Mouse (Mus musculus) liver, adult (tissue): ENCODE results near the gene Hspg2.

Source experiments
- GATA4 ChIP-seq: IDR thresholded peaks from 2 replicates; pipeline ENCODE4 v1.6.1; 2014; ENCODE audit warnings: mild to moderate bottlenecking, low read length; ENCODE audit not compliant: insufficient replicate concordance

Hspg2 gene

DNA sequence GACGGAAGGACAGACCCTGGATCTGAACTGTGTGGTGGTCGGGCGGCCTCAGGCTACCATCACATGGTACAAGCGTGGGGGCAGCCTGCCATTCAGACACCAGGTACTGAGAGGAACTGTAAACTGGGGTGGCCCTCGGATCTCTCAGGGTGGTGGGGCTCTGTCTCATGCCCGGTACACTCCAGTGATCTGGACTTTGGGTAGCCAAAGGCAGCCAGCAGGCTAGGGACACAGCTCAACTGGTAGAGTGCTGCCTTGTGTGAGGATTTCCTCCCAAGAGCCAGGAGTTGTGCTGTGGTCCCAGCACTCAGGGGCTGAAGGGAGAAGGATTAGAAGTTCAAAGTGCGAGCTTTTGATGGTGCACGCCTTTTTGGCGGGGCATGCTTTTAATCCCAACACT lies 77.0 kb downstream of the Hspg2 start:
- no peak for TF ChIP-seq GATA4

DNA sequence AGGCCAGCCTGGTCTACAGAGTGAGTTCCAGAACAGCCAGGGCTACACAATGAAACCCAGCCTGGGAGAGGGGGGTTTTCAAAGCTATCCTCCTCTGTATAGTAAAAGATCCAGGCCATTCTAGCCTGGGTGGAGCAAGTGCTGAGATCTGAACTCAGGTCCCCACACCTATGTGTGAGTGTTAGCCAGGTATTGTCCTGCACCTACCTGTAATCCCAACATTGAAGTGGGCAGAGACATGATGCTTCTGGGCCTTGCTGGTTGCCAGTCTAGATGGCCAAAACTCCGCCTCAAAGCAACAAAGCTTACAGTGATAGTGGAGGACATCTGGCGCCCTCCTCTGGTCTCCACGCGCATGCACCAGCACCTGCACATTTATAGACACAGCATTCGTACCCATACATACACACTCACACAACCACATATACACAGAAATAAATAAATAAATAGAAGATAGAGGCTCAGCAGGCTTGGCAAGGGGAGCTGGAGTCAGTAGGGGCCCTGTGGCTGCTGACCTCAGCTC lies 77.5 kb downstream of the Hspg2 start:
- TF ChIP-seq GATA4 = no peak

DNA sequence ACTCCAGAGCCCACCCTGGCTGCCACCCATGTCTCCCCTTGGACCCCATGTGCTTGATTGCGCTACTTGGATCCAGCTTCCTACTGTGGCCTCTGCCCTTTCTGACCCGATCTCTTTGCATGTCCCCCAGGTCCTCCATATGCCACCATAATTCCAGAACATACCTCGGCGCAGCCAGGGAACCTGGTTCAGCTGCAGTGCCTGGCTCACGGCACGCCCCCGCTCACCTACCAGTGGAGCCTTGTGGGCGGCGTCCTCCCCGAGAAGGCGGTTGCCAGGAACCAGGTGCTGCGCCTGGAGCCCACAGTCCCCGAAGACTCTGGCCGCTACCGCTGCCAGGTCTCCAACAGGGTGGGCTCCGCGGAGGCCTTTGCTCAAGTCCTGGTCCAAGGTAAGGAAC lies 84.9 kb downstream of the Hspg2 start:
- no peak for TF ChIP-seq GATA4

DNA sequence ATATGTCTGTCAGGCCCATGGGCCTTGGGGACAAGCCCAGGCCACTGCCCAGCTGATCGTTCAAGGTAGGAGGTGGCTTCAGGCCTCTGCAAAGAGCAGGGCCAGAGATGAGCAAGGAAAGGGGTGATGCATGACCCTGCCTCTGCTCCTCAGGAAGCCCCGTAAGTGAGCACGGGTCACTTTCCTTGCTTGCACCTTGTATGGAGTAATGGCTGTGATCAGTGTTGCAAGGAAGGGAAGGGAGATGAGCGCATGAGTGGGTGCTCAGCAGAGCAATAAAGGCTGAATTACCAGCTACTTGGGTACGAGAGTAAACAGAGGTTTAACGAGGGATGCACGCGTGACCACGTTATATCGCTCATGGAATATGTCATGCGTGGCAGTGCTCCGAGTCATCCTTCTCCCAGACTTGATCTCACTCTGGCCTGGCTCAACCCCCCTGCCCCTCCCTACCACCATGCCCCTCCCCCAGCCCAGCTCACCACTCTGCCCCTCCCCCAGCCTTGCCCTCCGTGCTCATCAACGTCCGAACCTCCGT lies 88.2 kb downstream of the Hspg2 start:
- no peak for TF ChIP-seq GATA4

DNA sequence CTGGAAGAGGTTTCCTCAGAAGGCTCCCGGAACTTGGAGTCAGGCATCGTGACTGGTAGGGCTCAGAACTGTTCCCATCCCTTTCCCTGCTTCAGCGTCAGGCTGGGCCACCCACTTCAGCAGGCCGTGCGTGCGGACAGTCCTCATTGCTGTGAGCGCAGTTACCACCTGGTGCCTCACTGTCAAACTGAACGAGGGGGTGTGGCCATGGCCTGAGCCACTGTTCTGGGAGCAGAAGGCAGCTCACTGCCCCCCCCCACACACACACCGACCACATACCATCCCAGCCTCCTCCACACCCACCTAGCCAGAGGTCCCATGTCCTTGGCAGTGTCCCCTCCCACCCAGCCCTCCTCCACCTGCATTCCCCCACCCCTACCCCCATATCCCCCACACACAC lies 101.3 kb downstream of the Hspg2 start:
- TF ChIP-seq GATA4 = no peak

DNA sequence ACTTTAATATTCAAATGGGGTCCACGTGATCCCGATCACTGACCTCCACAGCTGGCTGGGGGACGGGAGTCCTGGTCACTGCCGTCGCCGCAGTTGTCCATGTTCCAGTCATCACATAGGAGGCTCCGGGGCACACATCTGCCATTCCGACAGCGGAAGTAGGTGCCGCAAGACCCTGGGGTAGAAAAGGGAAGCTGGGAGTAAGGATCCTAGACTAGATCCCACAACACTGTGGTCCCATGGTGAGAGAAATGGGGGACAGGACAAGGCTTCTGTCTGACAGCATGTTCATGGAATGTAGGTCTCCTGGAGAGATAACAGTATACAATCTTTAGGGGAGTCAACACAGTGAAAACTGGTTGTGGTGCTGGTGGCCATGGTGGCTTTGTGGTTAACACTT lies 105.9 kb downstream of the Hspg2 start, which contains the start of gene Ldlrad2:
Ldlrad2 (minus strand) TSS at position 101 of the 400 bp plus-strand sequence.
- TF ChIP-seq GATA4 = no peak

DNA sequence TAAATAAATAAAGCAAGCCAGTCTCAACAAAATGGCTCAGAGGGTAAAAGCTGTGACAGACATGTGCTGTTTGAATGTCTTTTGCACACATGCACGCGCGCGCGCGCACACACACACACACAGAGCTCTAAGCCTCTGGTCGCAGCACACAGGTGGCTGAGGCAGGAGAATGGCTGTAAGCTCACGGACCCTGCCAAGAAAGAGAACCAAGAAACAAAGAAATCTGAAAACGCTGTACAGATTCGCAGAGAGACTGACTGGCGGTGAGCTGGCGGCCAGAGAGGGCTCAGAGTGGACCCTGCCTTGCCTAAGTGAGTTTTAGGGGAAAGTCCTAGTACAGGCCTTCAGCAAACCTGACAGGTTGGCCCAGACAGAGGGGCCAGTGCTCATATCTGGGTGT lies 108.9 kb downstream of the Hspg2 start:
- no peak for TF ChIP-seq GATA4

DNA sequence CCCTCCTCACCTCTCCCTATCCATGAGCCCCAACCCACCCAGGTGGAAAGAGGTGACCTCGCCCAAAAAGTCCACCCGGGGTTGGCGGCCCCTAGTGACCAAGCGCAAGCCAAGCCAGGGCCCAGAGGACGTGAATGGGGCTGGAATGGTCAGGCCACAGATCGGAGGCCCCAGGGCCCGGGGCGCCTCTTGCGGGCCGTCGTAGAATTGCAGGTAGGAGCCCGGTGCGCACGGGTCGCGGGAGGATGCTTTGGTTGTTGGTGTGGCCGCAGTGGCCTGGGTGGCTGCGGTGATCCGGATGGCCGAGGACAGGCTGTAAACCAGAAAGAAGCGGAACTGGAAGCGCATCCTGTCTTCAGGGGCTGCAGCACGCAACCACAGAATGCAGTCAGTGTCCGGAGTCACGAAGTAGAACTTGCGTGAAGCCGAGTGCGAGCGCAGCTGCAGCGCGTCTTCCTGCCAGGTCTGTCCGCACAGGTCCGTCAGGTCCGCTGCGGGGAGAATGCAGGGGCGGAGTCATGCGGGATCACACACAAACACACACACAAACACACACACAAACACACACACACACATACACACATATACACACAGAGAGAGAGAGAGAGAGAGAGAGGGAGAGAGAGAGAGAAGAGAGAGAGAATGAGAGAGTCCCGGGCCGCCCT lies 109.7 kb downstream of the Hspg2 start:
- TF ChIP-seq GATA4 = no peak

DNA sequence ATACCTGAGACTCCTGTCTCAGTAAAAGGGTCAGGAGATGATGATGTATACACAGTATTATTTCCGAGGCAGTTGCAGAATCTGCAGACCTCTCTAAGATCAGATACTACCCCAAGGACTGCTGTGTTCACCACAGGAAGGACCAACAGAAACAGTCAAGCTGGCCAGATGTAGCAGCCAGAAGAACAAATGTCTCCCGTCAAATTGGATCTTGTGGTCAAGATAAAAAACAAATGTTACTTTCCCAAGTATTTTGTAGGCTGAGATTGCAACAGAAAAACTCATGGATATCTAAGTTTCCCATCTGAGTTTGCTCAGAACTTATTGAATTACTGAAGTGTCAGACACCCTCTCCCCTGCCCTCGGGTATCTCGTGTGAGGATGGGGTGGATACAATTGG lies 111.2 kb downstream of the Hspg2 start:
- TF ChIP-seq GATA4 = no peak

DNA sequence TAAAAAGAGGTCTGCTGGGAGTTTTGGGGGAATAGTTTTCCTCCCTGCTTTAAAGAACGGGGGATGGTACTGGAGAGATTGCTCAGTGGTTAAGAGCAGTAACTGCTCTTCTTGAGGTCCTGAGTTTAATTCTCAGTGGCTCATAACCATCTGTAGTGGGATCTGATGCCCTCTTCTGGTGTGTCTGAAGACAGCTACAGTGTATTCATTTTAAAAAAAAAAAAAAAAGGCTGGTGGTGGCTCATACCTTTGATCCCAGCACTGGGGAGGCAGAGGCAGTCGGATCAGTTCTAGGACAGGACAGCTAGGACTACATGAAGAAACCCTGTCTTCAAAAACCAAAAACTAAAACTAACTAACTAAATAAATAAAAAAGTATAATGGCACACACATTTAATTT lies 111.7 kb downstream of the Hspg2 start:
- TF ChIP-seq GATA4 = no peak

DNA sequence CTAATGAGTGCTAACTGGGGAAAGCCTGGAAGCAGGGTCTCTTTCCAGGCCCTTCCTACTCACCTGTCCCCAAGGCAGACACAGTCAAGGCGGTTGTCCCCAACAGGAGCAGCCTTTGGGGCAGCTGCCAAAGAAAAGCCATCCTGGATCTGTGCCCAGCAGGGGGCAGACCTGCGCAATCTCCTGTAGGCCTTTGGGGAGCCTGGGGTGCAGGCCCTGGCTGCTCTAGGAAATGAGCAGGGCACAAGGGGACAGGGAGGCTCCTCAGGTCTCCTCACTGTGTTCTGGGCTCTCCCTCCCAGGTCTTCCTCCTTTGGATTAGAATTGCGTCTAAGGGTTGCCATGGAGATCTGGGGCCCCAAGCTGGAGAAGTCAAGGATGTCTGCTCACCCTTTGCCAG lies 113.2 kb downstream of the Hspg2 start:
- TF ChIP-seq GATA4 = no peak

DNA sequence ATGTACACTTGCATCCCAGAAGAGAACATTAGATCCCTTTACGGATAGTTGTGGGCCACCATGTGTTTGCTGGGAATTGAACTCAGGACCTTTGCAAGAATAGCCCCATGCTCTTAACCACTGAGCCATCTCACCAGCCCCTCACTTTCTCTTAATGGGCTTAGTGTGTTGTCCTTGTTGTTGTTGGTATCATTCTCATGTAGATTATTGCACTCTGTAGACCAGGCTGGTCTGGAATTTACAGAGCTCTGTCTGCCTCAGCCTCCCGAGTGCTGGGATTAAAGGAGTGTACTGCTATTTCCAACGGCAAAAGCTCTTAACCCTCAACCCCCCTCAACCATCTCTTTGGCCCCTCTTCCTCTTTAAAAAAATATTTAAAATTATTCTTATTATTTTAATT lies 121.0 kb downstream of the Hspg2 start:
- no peak for TF ChIP-seq GATA4

DNA sequence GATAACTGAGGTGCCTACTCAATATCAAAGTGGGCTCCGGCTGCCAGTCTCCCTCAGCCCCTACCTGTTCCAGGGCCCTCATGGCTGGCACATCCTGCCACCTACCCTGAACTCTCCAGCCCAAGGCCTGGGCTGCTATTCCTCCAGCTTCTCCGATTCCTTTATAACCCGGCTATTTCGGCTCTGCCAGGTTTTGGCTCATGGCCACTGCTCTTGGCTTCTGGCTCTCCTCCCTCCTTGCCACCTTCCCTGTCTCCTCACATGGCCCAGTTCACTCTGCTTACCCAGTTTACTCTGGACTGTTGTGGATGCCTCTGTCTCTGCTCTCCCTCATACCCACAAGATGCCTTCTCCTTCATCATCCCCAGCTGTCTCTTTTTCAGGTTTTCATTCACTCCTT lies 122.4 kb downstream of the Hspg2 start:
- no peak for TF ChIP-seq GATA4

DNA sequence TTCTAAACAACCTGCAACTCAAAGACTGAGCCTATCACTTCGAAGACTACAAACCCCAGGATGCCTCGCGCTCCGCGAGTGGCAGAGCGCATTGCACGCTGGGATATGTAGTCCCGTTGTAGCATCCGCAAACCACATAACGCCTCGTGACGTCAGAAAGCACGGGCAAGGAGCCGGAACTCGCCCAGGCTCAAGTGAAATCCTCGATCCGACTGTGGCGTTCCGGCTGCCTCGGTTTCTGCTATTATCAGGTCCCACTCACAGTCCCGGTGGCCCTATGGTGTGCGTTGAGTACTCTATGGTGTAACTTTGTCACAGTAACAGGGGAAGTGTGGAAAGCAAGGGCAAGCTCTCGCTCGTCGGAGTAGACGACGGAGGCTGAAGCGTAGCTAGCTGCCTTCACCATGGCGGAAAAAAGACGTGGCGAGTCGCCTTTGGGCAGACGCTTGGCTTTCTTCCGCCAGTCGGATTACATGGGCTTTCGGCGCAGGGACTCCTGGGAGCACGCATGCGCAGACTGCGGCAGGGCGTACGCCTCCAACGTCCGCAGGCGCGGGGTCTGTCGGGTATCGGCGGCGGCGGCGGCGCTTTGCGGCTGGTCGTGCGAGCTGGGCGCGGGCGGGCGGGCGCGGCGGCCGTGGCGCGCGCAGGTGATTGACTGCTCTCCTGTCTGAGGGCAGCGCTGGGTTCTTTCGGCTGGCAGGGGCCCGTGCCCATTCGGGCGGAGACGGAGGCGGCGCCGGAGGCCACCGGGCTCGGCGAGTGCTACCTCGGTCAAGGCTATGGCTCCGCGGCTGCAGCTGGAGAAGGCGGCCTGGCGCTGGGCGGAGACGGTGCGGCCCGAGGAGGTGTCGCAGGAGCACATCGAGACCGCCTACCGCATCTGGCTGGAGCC lies 125.3 kb downstream of the Hspg2 start, which contains the start of gene Usp48:
Usp48 (plus strand) TSS at position 155 of the 895 bp plus-strand sequence.
- no peak for TF ChIP-seq GATA4

DNA sequence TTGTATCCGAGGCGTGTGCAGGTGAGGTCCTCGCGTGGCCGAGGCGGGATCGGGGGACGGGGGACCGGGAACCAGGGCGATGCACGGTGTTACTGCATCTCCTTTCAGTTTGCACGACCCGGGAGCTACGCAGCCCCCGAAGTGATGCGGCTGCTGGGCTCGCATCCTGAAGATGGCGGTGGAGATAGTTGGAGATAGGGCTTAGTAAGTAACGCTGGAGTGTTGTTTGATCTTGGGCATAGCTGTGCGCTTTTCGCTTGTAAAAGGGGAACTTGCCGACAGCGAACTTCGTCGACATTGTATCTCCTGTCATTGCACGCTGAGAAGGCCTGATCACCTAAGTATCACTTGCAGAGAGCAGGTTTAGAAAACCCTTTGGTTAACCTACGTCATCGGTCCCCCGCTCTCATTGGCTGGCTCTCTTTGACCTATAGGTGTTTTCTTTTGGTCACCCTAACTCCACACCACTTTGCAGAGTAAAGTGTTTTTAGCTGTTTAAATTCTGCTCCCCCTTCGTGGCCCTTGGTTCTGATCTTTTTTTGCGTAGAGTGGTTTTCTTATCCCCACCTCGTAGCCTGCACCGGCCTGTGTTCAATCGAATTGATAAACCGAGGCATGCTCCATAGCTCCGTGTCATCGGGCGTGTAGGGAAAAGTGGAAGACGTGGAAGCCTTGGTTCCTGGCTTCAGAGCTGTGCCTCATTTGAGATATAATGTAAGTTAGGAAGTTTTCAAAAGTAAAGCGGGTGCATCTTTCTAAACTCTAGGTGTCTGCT lies 126.1 kb downstream of the Hspg2 start:
- no peak for TF ChIP-seq GATA4
